Mouse (Mus musculus) spleen, postnatal 10 days (tissue): ENCODE data around the gene Zfp174.

Experiments
- DNase-seq, 2 experiments: peaks; one replicate each; pipeline ENCODE4 v3.0.0; 2021 to 2022; ENCODE audit warnings: low spot score in 2 of 2

The Zfp174 gene

GRCm38 (mm10) chr16:3884201-3885064 lies 37.4 kb downstream of the Zfp174 start, which contains the start of the genes Zfp597 and Gm20695:
Gene Zfp597, minus strand, starts transcription at chr16:3884561.
Gene Gm20695, plus strand, starts transcription at chr16:3884648.
- DNase-seq: peak; percentile 95 to 96

GRCm38 (mm10) chr16:3885065-3885670 lies 38.1 kb downstream of the Zfp174 start:
- DNase-seq: peak; percentile 21 to 28

GRCm38 (mm10) chr16:3891621-3892295 lies 44.7 kb downstream of the Zfp174 start:
- no peak for DNase-seq

- no peak for DNase-seq
These were observed 46.7 kb downstream of the Zfp174 start for GRCm38 (mm10) chr16:3893739-3894138.

- DNase-seq: peak; percentile 38 to 72
These were observed 48.2 kb downstream of the Zfp174 start for GRCm38 (mm10) chr16:3895173-3895792.

- DNase-seq: no peak
These were observed 49.0 kb downstream of the Zfp174 start for GRCm38 (mm10) chr16:3896046-3896445.

- DNase-seq: no peak
These were observed 49.5 kb downstream of the Zfp174 start for GRCm38 (mm10) chr16:3896553-3896952.

- DNase-seq: no peak
These were observed 60.4 kb downstream of the Zfp174 start for GRCm38 (mm10) chr16:3907471-3907870.
